Mouse (Mus musculus): Measurements from ENCODE around the gene Sulf2. TPM values are rescaled to one million over a fixed set of nuclear protein-coding genes. Genes with fewer than 3 reads are reported as not detected.
"Not testable (repeated sequence)": the region's sequence is repeated elsewhere in the genome, so short reads cannot be mapped to it uniquely, and the experiment has no call there.

Sulf2 gene
- polyA plus RNA-seq, 1 experiment = 11.3 TPM

GRCm38 (mm10) chr2:166096300-166096699, 59.2 kb downstream of the Sulf2 start:
- WGBS = 85% methylated on average over 6 of the region's 6 CpGs
- Histone ChIP-seq H3K4me3 (replicated peaks; ENCODE audit: control insufficient read depth, low read depth, low read length) (no peak overlapping the region), H3K4me1 (ENCODE audit: control insufficient read depth, insufficient read depth, low read length) (no peaks in the 10 kb centered on the region), H3K27ac (ENCODE audit: control insufficient read depth, insufficient read depth, low read depth, low read length, poor library complexity) (no peak overlapping the region)
- TF ChIP-seq CTCF (IDR thresholded peaks at IDR 0.05; ENCODE audit: control insufficient read depth, insufficient read depth, low read length) (no peak), POLR2A (IDR thresholded peaks at IDR 0.05; ENCODE audit: borderline replicate concordance, control insufficient read depth, low read depth, low read length) (no peak)

- Histone ChIP-seq H3K4me1 (ENCODE audit: control insufficient read depth, insufficient read depth, low read length) (no peaks in the 10 kb centered on the region), H3K4me3 (replicated peaks; ENCODE audit: control insufficient read depth, low read depth, low read length) (no peak overlapping the region), H3K27ac (ENCODE audit: control insufficient read depth, insufficient read depth, low read depth, low read length, poor library complexity) (no peak overlapping the region)
- TF ChIP-seq CTCF (IDR thresholded peaks at IDR 0.05; ENCODE audit: control insufficient read depth, insufficient read depth, low read length) = no peak
- no peak for TF ChIP-seq POLR2A (IDR thresholded peaks at IDR 0.05; ENCODE audit: borderline replicate concordance, control insufficient read depth, low read depth, low read length)
- WGBS = 87% methylated on average over 6 of the region's 6 CpGs
Measured at GRCm38 (mm10) chr2:166092412-166092811, 63.1 kb downstream of the Sulf2 start.

- TF ChIP-seq POLR2A (IDR thresholded peaks at IDR 0.05; ENCODE audit: borderline replicate concordance, control insufficient read depth, low read depth, low read length) (no peak), CTCF (IDR thresholded peaks at IDR 0.05; ENCODE audit: control insufficient read depth, insufficient read depth, low read length) (no peak)
- no peak overlapping the region for H3K27ac ChIP-seq (ENCODE audit: control insufficient read depth, insufficient read depth, low read depth, low read length, poor library complexity)
- no peaks in the 10 kb centered on the region for H3K4me1 ChIP-seq (ENCODE audit: control insufficient read depth, insufficient read depth, low read length)
- no peak overlapping the region for H3K4me3 ChIP-seq (replicated peaks; ENCODE audit: control insufficient read depth, low read depth, low read length)
Measured at GRCm38 (mm10) chr2:166091599-166091998, 63.9 kb downstream of the Sulf2 start.

- 31% methylated on average over 7 of the region's 7 CpGs for WGBS
- H3K4me3 ChIP-seq (replicated peaks; ENCODE audit: control insufficient read depth, low read depth, low read length) = no peak overlapping the region
- TF ChIP-seq CTCF (IDR thresholded peaks at IDR 0.05; ENCODE audit: control insufficient read depth, insufficient read depth, low read length) (no peak), POLR2A (IDR thresholded peaks at IDR 0.05; ENCODE audit: borderline replicate concordance, control insufficient read depth, low read depth, low read length) (no peak)
- H3K4me1 ChIP-seq (ENCODE audit: control insufficient read depth, insufficient read depth, low read length) = no peaks in the 10 kb centered on the region
- H3K27ac ChIP-seq (ENCODE audit: control insufficient read depth, insufficient read depth, low read depth, low read length, poor library complexity) = no peak overlapping the region
Measured at GRCm38 (mm10) chr2:166090131-166090581, 65.3 kb downstream of the Sulf2 start.

- Histone ChIP-seq H3K27ac (ENCODE audit: control insufficient read depth, insufficient read depth, low read depth, low read length, poor library complexity) (no peak overlapping the region), H3K4me3 (replicated peaks; ENCODE audit: control insufficient read depth, low read depth, low read length) (no peak overlapping the region), H3K4me1 (ENCODE audit: control insufficient read depth, insufficient read depth, low read length) (no peaks in the 10 kb centered on the region)
- 89% methylated on average over 9 of the region's 9 CpGs for WGBS
- TF ChIP-seq CTCF (IDR thresholded peaks at IDR 0.05; ENCODE audit: control insufficient read depth, insufficient read depth, low read length) = no peak
- TF ChIP-seq POLR2A (IDR thresholded peaks at IDR 0.05; ENCODE audit: borderline replicate concordance, control insufficient read depth, low read depth, low read length) = no peak
Measured at GRCm38 (mm10) chr2:166088991-166089390, 66.5 kb downstream of the Sulf2 start.

- Histone ChIP-seq H3K27ac (ENCODE audit: control insufficient read depth, insufficient read depth, low read depth, low read length, poor library complexity) (no peak overlapping the region), H3K4me1 (ENCODE audit: control insufficient read depth, insufficient read depth, low read length) (peaks cover 1% of the 10 kb centered on the region; the same call in 1 of the 2 replicates), H3K4me3 (replicated peaks; ENCODE audit: control insufficient read depth, low read depth, low read length) (no peak overlapping the region)
- 83% methylated on average over 29 of the region's 29 CpGs for WGBS
- TF ChIP-seq POLR2A (IDR thresholded peaks at IDR 0.05; ENCODE audit: borderline replicate concordance, control insufficient read depth, low read depth, low read length) (no peak), CTCF (IDR thresholded peaks at IDR 0.05; ENCODE audit: control insufficient read depth, insufficient read depth, low read length) (no peak)
Measured at GRCm38 (mm10) chr2:166086457-166087233, 68.8 kb downstream of the Sulf2 start.

- TF ChIP-seq CTCF (IDR thresholded peaks at IDR 0.05; ENCODE audit: control insufficient read depth, insufficient read depth, low read length) (no peak), POLR2A (IDR thresholded peaks at IDR 0.05; ENCODE audit: borderline replicate concordance, control insufficient read depth, low read depth, low read length) (no peak)
- Histone ChIP-seq H3K27ac (ENCODE audit: control insufficient read depth, insufficient read depth, low read depth, low read length, poor library complexity) (no peak overlapping the region), H3K4me1 (ENCODE audit: control insufficient read depth, insufficient read depth, low read length) (peaks cover 1% of the 10 kb centered on the region; the same call in 1 of the 2 replicates), H3K4me3 (replicated peaks; ENCODE audit: control insufficient read depth, low read depth, low read length) (no peak overlapping the region)
- WGBS = 86% methylated on average over 10 of the region's 10 CpGs
Measured at GRCm38 (mm10) chr2:166085780-166086179, 69.7 kb downstream of the Sulf2 start.

- H3K27ac ChIP-seq (ENCODE audit: control insufficient read depth, insufficient read depth, low read depth, low read length, poor library complexity); H3K4me3 ChIP-seq (replicated peaks; ENCODE audit: control insufficient read depth, low read depth, low read length); H3K4me1 ChIP-seq (ENCODE audit: control insufficient read depth, insufficient read depth, low read length): not testable (repeated sequence)
- peak; percentile 59 for TF ChIP-seq CTCF (IDR thresholded peaks at IDR 0.05; ENCODE audit: control insufficient read depth, insufficient read depth, low read length)
- 25% methylated on average over 6 of the region's 6 CpGs for WGBS
Measured at GRCm38 (mm10) chr2:166084964-166085363, 70.5 kb downstream of the Sulf2 start.
